Mouse (Mus musculus) midbrain, embryonic 12.5 days (tissue): ENCODE data around the gene Cep44. TPM values are rescaled to one million over a fixed set of nuclear protein-coding genes. Genes with fewer than 3 reads are reported as not detected.

Experiments
- microRNA-seq: library from miRNA; unstranded; fragments of <30 nt; microRNA quantifications from one replicate; pipeline ENCODE4, GENCODE M21; 2017
- polyA plus RNA-seq: library from polyadenylated mRNA; unstranded; fragments of >200 nt; fragmentation: Nextera tagmentation; extraction: Ambion mirVana; gene quantifications from 2 replicates; pipeline ENCODE4 v1.2.1, GENCODE M21; 2016

The Cep44 gene
- polyA plus RNA-seq, 1 experiment from 2014 or later: 41.2 TPM

Small RNA genes within 50 kb of the gene (microRNA-seq; reads per million reads assigned to microRNA genes)
- gene Gm25992: not detected

Other genes with a start within 250 kb of the Cep44 start
- 33.3 and 37.6 TPM in 2 replicates for gene Fbxo8, start within 50 bp of the Cep44 start, polyA plus RNA-seq